Mouse (Mus musculus): ENCODE measurements around the gene Mrnip. TPM values are rescaled to one million over a fixed set of nuclear protein-coding genes. Genes with fewer than 3 reads are reported as not detected.

The Mrnip gene
- polyA plus RNA-seq, 1 experiment from 2014 or later, result 19.7 TPM

DNA sequence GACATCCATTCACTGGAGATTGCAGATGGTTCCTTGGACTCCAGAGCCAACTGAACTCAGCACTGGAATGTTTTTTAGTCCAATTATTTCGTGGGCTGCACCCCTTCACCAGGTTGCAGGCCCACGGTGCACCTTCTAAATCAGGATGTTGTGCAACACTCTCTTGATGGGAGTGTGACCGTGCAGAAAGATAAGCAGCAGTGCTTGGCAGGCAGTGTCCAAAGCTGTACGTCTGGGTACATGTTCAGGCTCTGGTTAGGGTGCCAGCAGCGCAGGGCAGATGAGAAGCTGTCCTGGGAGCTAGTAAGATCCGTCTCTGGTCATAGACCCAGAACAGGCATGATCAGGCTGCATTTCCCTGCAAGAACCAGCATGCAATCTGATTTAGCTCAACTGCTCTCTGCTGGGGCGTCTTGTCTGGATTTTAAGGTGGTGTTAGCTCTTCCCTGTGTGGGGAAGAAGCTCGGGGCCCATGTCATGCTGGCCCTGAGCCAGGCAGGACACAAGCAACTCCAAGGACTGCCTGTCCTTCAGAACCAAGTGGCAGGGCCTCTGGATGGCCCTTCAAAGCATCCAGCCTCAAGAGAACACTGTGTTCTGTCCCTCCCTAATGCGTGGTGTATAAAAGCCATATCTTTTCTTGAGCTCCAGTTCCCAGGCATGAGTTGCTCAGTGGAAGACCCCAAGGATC, 26.8 kb upstream of the Mrnip start:
- peaks cover 88% of the 10 kb centered on the region for H3K36me3 ChIP-seq
- H3K4me1 ChIP-seq, result no peaks in the 10 kb centered on the region
- H3K9ac ChIP-seq, result no peak overlapping the region
- WGBS, result 83% methylated on average over 9 of the region's 9 CpGs
- H3K4me2 ChIP-seq (replicated peaks), result no peak overlapping the region
- H3K27me3 ChIP-seq, result no peaks in the 10 kb centered on the region
- no peaks in the 10 kb centered on the region for H3K9me3 ChIP-seq (replicated peaks)
- ATAC-seq (ENCODE audit: insufficient number of reproducible peaks, low FRiP score, low TSS enrichment, low read depth), result no peak
- no peak overlapping the region for H3K4me3 ChIP-seq (replicated peaks)
- no peak overlapping the region for H3K27ac ChIP-seq (replicated peaks)

- 90% methylated on average over 11 of the region's 11 CpGs for WGBS
These were observed 26.2 kb upstream of the Mrnip start for GRCm38 (mm10) chr11:50147958-50148476.

GRCm38 (mm10) chr11:50149200-50149599, 25.0 kb upstream of the Mrnip start:
- no peak overlapping the region for H3K4me3 ChIP-seq (replicated peaks)
- no peaks in the 10 kb centered on the region for H3K27me3 ChIP-seq
- no peak overlapping the region for H3K27ac ChIP-seq (replicated peaks)
- H3K9ac ChIP-seq, result no peak overlapping the region
- 88% methylated on average over 7 of the region's 7 CpGs for WGBS
- H3K4me2 ChIP-seq (replicated peaks), result no peak overlapping the region
- H3K9me3 ChIP-seq (replicated peaks), result no peaks in the 10 kb centered on the region
- no peaks in the 10 kb centered on the region for H3K4me1 ChIP-seq
- peaks cover 86% of the 10 kb centered on the region for H3K36me3 ChIP-seq
- ATAC-seq (ENCODE audit: insufficient number of reproducible peaks, low FRiP score, low TSS enrichment, low read depth), result no peak

More at GRCm38 (mm10) chr11:50147958-50148476, 26.2 kb upstream of the Mrnip start:
- Histone ChIP-seq H3K27me3 (no peaks in the 10 kb centered on the region), H3K36me3 (peaks cover 88% of the 10 kb centered on the region), H3K4me1 (no peaks in the 10 kb centered on the region), H3K9me3 (replicated peaks) (no peaks in the 10 kb centered on the region), H3K9ac (no peak overlapping the region), H3K27ac (replicated peaks) (no peak overlapping the region), H3K4me3 (replicated peaks) (no peak overlapping the region), H3K4me2 (replicated peaks) (no peak overlapping the region)
- ATAC-seq (ENCODE audit: insufficient number of reproducible peaks, low FRiP score, low TSS enrichment, low read depth), result no peak

GRCm38 (mm10) chr11:50149603-50150150, 24.6 kb upstream of the Mrnip start:
- H3K4me1 ChIP-seq, result no peaks in the 10 kb centered on the region
- H3K27ac ChIP-seq (replicated peaks), result no peak overlapping the region
- no peaks in the 10 kb centered on the region for H3K27me3 ChIP-seq
- H3K36me3 ChIP-seq, result peaks cover 90% of the 10 kb centered on the region
- no peak for ATAC-seq (ENCODE audit: insufficient number of reproducible peaks, low FRiP score, low TSS enrichment, low read depth)
- 81% methylated on average over 9 of the region's 9 CpGs for WGBS
- no peaks in the 10 kb centered on the region for H3K9me3 ChIP-seq (replicated peaks)
- H3K4me2 ChIP-seq (replicated peaks), result no peak overlapping the region
- no peak overlapping the region for H3K9ac ChIP-seq
- H3K4me3 ChIP-seq (replicated peaks), result no peak overlapping the region

DNA sequence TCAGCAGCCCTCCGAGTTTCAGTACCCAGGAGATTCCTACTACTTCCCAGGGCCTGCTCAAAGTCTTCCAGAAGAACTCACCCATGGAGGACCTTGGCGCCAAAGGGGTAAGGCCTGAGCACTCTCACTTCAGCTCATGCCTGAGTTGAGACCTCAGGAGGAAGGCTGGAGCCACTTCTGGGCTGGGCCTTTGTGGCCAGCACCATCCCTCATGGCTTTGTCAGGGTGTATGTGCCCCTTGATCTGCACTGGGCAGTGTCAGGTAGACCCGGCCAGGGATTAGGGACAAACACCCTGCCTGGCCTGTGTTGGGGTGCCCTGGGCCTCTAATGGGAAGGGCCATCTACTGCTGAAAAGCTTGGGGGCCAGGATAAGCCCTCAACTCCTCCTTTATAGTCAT, 22.9 kb upstream of the Mrnip start:
- Histone ChIP-seq H3K9me3 (replicated peaks) (no peaks in the 10 kb centered on the region), H3K27ac (replicated peaks) (no peak overlapping the region), H3K9ac (no peak overlapping the region), H3K4me3 (replicated peaks) (no peak overlapping the region), H3K4me1 (no peaks in the 10 kb centered on the region), H3K4me2 (replicated peaks) (no peak overlapping the region), H3K36me3 (peaks cover 91% of the 10 kb centered on the region), H3K27me3 (no peaks in the 10 kb centered on the region)
- WGBS, result 84% methylated on average over 3 of the region's 3 CpGs
- no peak for ATAC-seq (ENCODE audit: insufficient number of reproducible peaks, low FRiP score, low TSS enrichment, low read depth)

DNA sequence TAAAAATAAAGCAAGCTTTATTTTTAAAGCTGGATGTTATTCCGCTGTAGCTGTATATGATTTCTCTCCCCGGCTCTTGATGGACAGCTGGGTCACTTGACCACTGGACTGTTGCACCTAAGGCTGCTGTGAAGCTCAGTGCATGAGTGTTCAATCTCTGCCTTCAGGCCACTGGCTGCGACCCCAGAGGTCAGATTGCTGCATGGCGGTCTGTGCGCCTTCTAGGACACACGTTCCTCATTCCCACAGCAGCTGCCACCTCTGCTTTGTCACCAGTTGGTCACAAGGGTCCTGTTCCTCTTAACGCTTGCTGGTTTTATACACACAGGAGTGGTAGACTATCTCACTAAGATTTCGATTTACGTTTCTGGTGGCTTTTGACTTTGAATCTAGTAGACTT, 20.1 kb upstream of the Mrnip start:
- Histone ChIP-seq H3K9me3 (replicated peaks) (no peaks in the 10 kb centered on the region), H3K4me2 (replicated peaks) (no peak overlapping the region), H3K27me3 (no peaks in the 10 kb centered on the region), H3K36me3 (peaks cover 98% of the 10 kb centered on the region), H3K27ac (replicated peaks) (no peak overlapping the region), H3K4me1 (no peaks in the 10 kb centered on the region), H3K9ac (no peak overlapping the region), H3K4me3 (replicated peaks) (no peak overlapping the region)
- no peak for ATAC-seq (ENCODE audit: insufficient number of reproducible peaks, low FRiP score, low TSS enrichment, low read depth)
- 59% methylated on average over 9 of the region's 9 CpGs for WGBS

DNA sequence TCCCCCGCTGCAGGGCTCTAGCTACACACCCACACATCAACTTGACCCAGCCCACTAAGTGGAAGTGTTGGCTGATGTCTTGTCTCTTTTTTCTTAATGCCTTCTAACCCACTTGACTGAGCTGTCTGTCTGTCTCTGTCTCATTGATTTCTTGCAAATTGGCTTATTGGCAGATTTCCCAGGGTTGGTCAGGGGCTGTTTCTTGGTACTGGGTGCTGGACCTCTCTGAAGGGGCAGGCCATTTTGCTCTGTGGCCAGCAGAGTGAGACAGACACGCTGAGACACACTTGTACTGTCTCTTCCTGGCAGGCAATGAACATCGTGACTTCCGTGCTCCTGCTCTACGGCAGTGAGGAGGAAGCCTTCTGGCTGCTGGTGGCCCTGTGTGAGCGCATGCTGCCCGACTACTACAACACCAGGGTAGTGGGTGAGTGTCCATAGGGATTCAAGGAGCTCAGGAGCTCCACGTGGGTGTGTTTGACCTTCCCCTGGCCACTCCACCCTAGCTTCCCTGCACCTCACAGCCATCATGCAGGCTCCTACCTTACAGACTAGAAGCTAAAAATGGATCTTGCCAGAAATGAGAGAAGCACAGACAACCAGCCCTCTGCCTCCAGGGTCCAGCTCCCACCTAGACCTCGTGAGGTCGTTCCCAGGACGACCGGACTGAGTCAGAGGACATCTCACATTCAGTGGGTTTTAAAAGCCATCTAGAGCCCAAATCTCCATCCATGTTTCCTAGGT, 19.3 kb upstream of the Mrnip start:
- Histone ChIP-seq H3K27ac (replicated peaks) (no peak overlapping the region), H3K4me2 (replicated peaks) (no peak overlapping the region), H3K4me3 (replicated peaks) (no peak overlapping the region), H3K9ac (no peak overlapping the region), H3K36me3 (peaks cover 98% of the 10 kb centered on the region), H3K9me3 (replicated peaks) (no peaks in the 10 kb centered on the region), H3K27me3 (no peaks in the 10 kb centered on the region), H3K4me1 (no peaks in the 10 kb centered on the region)
- ATAC-seq (ENCODE audit: insufficient number of reproducible peaks, low FRiP score, low TSS enrichment, low read depth), result no peak
- 86% methylated on average over 12 of the region's 12 CpGs for WGBS

DNA sequence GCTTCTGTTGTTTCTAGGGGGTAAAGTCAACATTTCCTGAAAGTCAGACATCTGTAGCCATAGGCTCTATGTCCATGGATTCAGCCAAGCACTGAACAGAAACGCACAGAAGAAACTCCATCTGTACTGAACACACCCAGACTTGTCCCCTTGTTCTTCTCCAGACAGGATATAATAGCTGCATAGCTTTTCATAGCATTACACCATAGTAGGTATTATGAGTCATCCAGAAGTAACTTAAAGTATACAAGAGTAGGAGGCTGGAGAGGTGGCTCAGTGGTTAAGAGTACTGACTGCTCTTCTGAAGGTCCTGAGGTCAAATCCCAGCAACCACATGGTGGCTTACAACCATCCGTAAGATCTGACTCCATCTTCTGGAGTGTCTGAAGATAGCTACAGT, 18.5 kb upstream of the Mrnip start:
- Histone ChIP-seq H3K36me3 (peaks cover 98% of the 10 kb centered on the region), H3K27me3 (no peaks in the 10 kb centered on the region), H3K27ac (replicated peaks) (no peak overlapping the region), H3K9me3 (replicated peaks) (no peaks in the 10 kb centered on the region), H3K4me2 (replicated peaks) (no peak overlapping the region), H3K4me1 (no peaks in the 10 kb centered on the region), H3K9ac (no peak overlapping the region), H3K4me3 (replicated peaks) (no peak overlapping the region)
- 83% methylated on average over 2 of the region's 2 CpGs for WGBS
- no peak for ATAC-seq (ENCODE audit: insufficient number of reproducible peaks, low FRiP score, low TSS enrichment, low read depth)

- Histone ChIP-seq H3K4me1 (no peaks in the 10 kb centered on the region), H3K9me3 (replicated peaks) (no peaks in the 10 kb centered on the region), H3K27ac (replicated peaks) (no peak overlapping the region), H3K4me3 (replicated peaks) (no peak overlapping the region), H3K36me3 (peaks cover 94% of the 10 kb centered on the region), H3K4me2 (replicated peaks) (no peak overlapping the region), H3K9ac (no peak overlapping the region), H3K27me3 (no peaks in the 10 kb centered on the region)
- WGBS, result 93% methylated on average over 16 of the region's 16 CpGs
- no peak for ATAC-seq (ENCODE audit: insufficient number of reproducible peaks, low FRiP score, low TSS enrichment, low read depth)
These were observed 17.5 kb upstream of the Mrnip start for GRCm38 (mm10) chr11:50156725-50157258.

DNA sequence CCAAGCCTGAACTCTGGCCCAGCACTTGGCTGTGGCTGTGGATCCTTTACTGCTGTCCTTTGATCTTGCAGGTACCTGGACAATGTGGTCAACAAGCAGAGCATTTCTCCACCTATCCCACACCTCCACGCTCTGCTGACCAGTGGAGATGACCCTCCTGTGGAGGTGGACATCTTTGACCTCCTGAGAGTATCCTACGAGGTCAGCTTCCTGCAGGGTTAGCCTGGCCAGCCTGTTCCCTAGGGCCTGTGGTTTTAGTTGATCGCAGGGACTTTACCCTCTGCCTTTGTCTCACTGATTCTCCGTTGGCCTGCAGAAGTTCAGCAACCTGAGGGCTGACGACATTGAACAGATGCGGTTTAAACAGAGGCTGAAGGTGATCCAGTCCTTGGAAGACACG, 15.9 kb upstream of the Mrnip start:
- Histone ChIP-seq H3K27me3 (no peaks in the 10 kb centered on the region), H3K9ac (no peak overlapping the region), H3K4me1 (no peaks in the 10 kb centered on the region), H3K27ac (replicated peaks) (no peak overlapping the region), H3K9me3 (replicated peaks) (no peaks in the 10 kb centered on the region), H3K4me3 (replicated peaks) (no peak overlapping the region), H3K36me3 (peaks cover 96% of the 10 kb centered on the region), H3K4me2 (replicated peaks) (no peak overlapping the region)
- WGBS, result 89% methylated on average over 7 of the region's 7 CpGs
- no peak for ATAC-seq (ENCODE audit: insufficient number of reproducible peaks, low FRiP score, low TSS enrichment, low read depth)

GRCm38 (mm10) chr11:50159347-50159746, 14.9 kb upstream of the Mrnip start:
- Histone ChIP-seq H3K27ac (replicated peaks) (no peak overlapping the region), H3K4me1 (no peaks in the 10 kb centered on the region), H3K9ac (no peak overlapping the region), H3K4me3 (replicated peaks) (no peak overlapping the region), H3K36me3 (peaks cover 97% of the 10 kb centered on the region), H3K27me3 (no peaks in the 10 kb centered on the region), H3K9me3 (replicated peaks) (no peaks in the 10 kb centered on the region), H3K4me2 (replicated peaks) (no peak overlapping the region)
- ATAC-seq (ENCODE audit: insufficient number of reproducible peaks, low FRiP score, low TSS enrichment, low read depth), result no peak
- WGBS, result 86% methylated on average over 4 of the region's 4 CpGs

All from embryonic facial prominence, embryonic 15.5 days (tissue).